Mouse (Mus musculus): ENCODE data around the gene Bcl11a.
A peak's percentile ranks its signal among the peaks of the same experiment; 100 is the strongest.

Gene Bcl11a

GRCm38 (mm10) chr11:24079392-24080391, 1.8 kb downstream of the Bcl11a start:
- DNase-seq (ENCODE audit: low spot score in 2 of 2), result no peak

GRCm38 (mm10) chr11:24080541-24080940, 2.7 kb downstream of the Bcl11a start:
- no peak for DNase-seq (ENCODE audit: low spot score in 2 of 2)

GRCm38 (mm10) chr11:24081016-24081686, 3.3 kb downstream of the Bcl11a start:
- DNase-seq (ENCODE audit: low spot score in 2 of 2), result peak in 1 of 2 experiments; percentile 51

GRCm38 (mm10) chr11:24081687-24082384, 4.0 kb downstream of the Bcl11a start:
- DNase-seq (ENCODE audit: low spot score in 2 of 2), result no peak

GRCm38 (mm10) chr11:24082385-24083075, 4.7 kb downstream of the Bcl11a start:
- DNase-seq (ENCODE audit: low spot score in 2 of 2), result no peak

GRCm38 (mm10) chr11:24083076-24083405, 5.2 kb downstream of the Bcl11a start:
- DNase-seq (ENCODE audit: low spot score in 2 of 2), result no peak

GRCm38 (mm10) chr11:24083423-24083822, 5.6 kb downstream of the Bcl11a start:
- no peak for DNase-seq (ENCODE audit: low spot score in 2 of 2)

GRCm38 (mm10) chr11:24084077-24084476, 6.2 kb downstream of the Bcl11a start:
- DNase-seq (ENCODE audit: low spot score in 2 of 2), result no peak

GRCm38 (mm10) chr11:24084590-24084989, 6.7 kb downstream of the Bcl11a start:
- DNase-seq (ENCODE audit: low spot score in 2 of 2), result no peak

- DNase-seq (ENCODE audit: low spot score in 2 of 2), result no peak
Observed at GRCm38 (mm10) chr11:24085986-24086385, 8.1 kb downstream of the Bcl11a start.

GRCm38 (mm10) chr11:24087069-24087468, 9.2 kb downstream of the Bcl11a start:
- no peak for DNase-seq (ENCODE audit: low spot score in 2 of 2)

- no peak for DNase-seq (ENCODE audit: low spot score in 2 of 2)
Observed at GRCm38 (mm10) chr11:24090443-24090842, 12.6 kb downstream of the Bcl11a start.

GRCm38 (mm10) chr11:24091393-24092080, 13.7 kb downstream of the Bcl11a start:
- DNase-seq (ENCODE audit: low spot score in 2 of 2), result no peak

GRCm38 (mm10) chr11:24092618-24093017, 14.8 kb downstream of the Bcl11a start:
- no peak for DNase-seq (ENCODE audit: low spot score in 2 of 2)

GRCm38 (mm10) chr11:24094086-24094487, 16.2 kb downstream of the Bcl11a start:
- no peak for DNase-seq (ENCODE audit: low spot score in 2 of 2)

GRCm38 (mm10) chr11:24095236-24095635, 17.4 kb downstream of the Bcl11a start:
- no peak for DNase-seq (ENCODE audit: low spot score in 2 of 2)

- DNase-seq (ENCODE audit: low spot score in 2 of 2), result no peak
Observed at GRCm38 (mm10) chr11:24095656-24096353, 17.9 kb downstream of the Bcl11a start.

GRCm38 (mm10) chr11:24096483-24096882, 18.6 kb downstream of the Bcl11a start:
- DNase-seq (ENCODE audit: low spot score in 2 of 2), result no peak

GRCm38 (mm10) chr11:24097026-24097425, 19.2 kb downstream of the Bcl11a start:
- no peak for DNase-seq (ENCODE audit: low spot score in 2 of 2)

GRCm38 (mm10) chr11:24098069-24098468, 20.2 kb downstream of the Bcl11a start:
- no peak for DNase-seq (ENCODE audit: low spot score in 2 of 2)

Data from frontal cortex, postnatal 14 days (tissue).